8 mouse cellular contexts compared by ENCODE assay signal in the genomic region with DNA sequence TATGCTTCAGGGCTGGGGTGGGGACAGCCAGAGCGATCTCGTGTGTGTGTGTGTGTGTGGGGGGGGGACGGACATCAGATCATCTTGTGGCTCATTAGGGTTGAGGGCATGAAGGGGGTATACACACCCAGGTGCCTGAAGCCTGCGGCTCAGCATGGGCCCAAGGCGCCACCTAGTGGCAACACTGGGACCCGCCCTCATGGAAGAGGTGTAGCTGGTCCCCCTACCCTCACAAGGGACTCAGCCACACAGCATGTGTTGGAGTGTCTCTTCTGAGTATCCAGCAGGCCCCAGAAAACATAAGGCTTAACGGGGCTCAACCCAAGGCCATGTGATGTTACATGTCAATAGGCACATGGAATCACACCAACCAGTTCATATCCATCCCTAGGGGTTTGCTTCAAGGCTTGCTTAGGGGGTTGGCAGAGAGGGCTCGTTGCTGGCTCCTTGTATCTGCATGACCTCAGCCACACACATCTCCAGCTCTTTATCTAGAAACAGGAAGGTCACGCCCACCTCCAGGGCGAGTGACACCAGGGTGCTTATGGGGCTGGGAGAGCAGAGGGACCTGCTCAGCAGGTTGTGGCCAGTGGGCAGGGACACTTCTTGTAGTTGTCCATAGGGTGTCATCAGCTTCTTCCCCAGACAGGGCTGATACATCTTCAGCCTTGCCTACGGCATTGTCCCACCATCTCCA.
A peak's percentile ranks its signal among the peaks of the same experiment; 100 is the strongest.
DNase-seq lines count a peak whose midpoint lies in the region; ATAC-seq and TF ChIP-seq lines count a peak whose summit lies in the region.

No protein-coding gene starts in this region.

- H3K4me1 ChIP-seq in heart, adult 2 months (ENCODE audit: control insufficient read depth, insufficient read depth, low read length) = no peaks in the 10 kb centered on the region
- H3K4me1 ChIP-seq in heart, embryonic 10.5 days = peaks cover 38% of the 10 kb centered on the region
- H3K4me1 ChIP-seq in intestine, postnatal 0 days (replicated peaks; ENCODE audit: control insufficient read depth, insufficient read depth, low read length) = no peaks in the 10 kb centered on the region
- no peaks in the 10 kb centered on the region for H3K4me1 ChIP-seq in liver, adult 2 months (ENCODE audit: control insufficient read depth, insufficient read depth, low read length)
- peaks cover 3% of the 10 kb centered on the region; the same call in 1 of the 2 replicates for H3K4me1 ChIP-seq in neural tube, embryonic 11.5 days (ENCODE audit: control insufficient read depth, insufficient read depth, low read length)

- no peaks in the 10 kb centered on the region for H3K27me3 ChIP-seq in heart, adult 2 months (ENCODE audit: control insufficient read depth, insufficient read depth, low read length)
- H3K27me3 ChIP-seq in heart, embryonic 10.5 days (ENCODE audit: insufficient read depth, poor library complexity, severe bottlenecking) = 0 out of 2 replicates have a peak, but pooled peaks cover 23% of the 10 kb centered on the region
- H3K27me3 ChIP-seq in intestine, postnatal 0 days (replicated peaks; ENCODE audit: control insufficient read depth, insufficient read depth, low read length) = no peaks in the 10 kb centered on the region
- no peaks in the 10 kb centered on the region for H3K27me3 ChIP-seq in liver, adult 2 months (ENCODE audit: control insufficient read depth, insufficient read depth, low read length)
- H3K27me3 ChIP-seq in neural tube, embryonic 11.5 days (ENCODE audit: control insufficient read depth, insufficient read depth, low read length) = no peaks in the 10 kb centered on the region

- DNase-seq in heart, adult 2 months = peak; percentile 51 to 77
- no peak for DNase-seq in heart, embryonic 10.5 days (ENCODE audit: low spot score)
- DNase-seq in cerebellum, postnatal 25 days = peak; percentile 68 to 80
- DNase-seq in gastrocnemius, adult 18-20 months (ENCODE audit: low spot score) = peak; percentile 46
- DNase-seq in liver, adult 2 months (ENCODE audit: extremely low read depth, low read depth, low spot score) = peak; percentile 2
- peak; percentile 78 for DNase-seq in neural tube, embryonic 11.5 days (ENCODE audit: low spot score)
- DNase-seq in testis, postnatal 10 days (ENCODE audit: low spot score) = peak; percentile 89

- intact Hi-C loops in heart, adult 2 months (cut with DNase I) = loop anchor here (1.0 to 5.0 kb wide), 2 partner anchors 148 to 196 kb away; no protein-coding TSS in a partner anchor

- TF ChIP-seq EP300 in heart, adult 2 months (IDR thresholded peaks at IDR 0.05; ENCODE audit: insufficient read depth, low read depth, low read length) = no peak

- TF ChIP-seq POLR2A in heart, adult 2 months (IDR thresholded peaks at IDR 0.05; ENCODE audit: insufficient read depth, low read depth, low read length) = no peak
- no peak for TF ChIP-seq POLR2A in liver, adult 2 months (IDR thresholded peaks at IDR 0.05; ENCODE audit: extremely low read depth, insufficient read depth, low read length)

- H3K27ac ChIP-seq in heart, adult 2 months = no peak overlapping the region
- H3K27ac ChIP-seq in heart, embryonic 10.5 days = no peak overlapping the region; the same call in 1 of the 2 replicates
- no peak overlapping the region for H3K27ac ChIP-seq in intestine, postnatal 0 days (ENCODE audit: low read depth, low read length)
- H3K27ac ChIP-seq in liver, adult 2 months (replicated peaks; ENCODE audit: insufficient read depth, low read depth, low read length) = no peak overlapping the region
- no peak overlapping the region for H3K27ac ChIP-seq in neural tube, embryonic 11.5 days (ENCODE audit: low read depth, low read length)

- no peak overlapping the region for H3K4me3 ChIP-seq in heart, adult 2 months
- H3K4me3 ChIP-seq in heart, embryonic 10.5 days = no peak overlapping the region
- H3K4me3 ChIP-seq in intestine, postnatal 0 days (ENCODE audit: low read depth, low read length) = no peak overlapping the region
- no peak overlapping the region for H3K4me3 ChIP-seq in liver, adult 2 months (ENCODE audit: insufficient read depth, low read depth, low read length)
- no peak overlapping the region for H3K4me3 ChIP-seq in neural tube, embryonic 11.5 days (ENCODE audit: low read depth, low read length)

- H3K36me3 ChIP-seq in heart, adult 2 months (ENCODE audit: control insufficient read depth, insufficient read depth, low read length) = no peaks in the 10 kb centered on the region
- H3K36me3 ChIP-seq in heart, embryonic 10.5 days = peaks cover 37% of the 10 kb centered on the region
- H3K36me3 ChIP-seq in intestine, postnatal 0 days (ENCODE audit: control insufficient read depth, insufficient read depth) = peaks cover 38% of the 10 kb centered on the region
- H3K36me3 ChIP-seq in liver, adult 2 months (ENCODE audit: control insufficient read depth, insufficient read depth, low read length) = peaks cover 3% of the 10 kb centered on the region; the same call in 1 of the 2 replicates
- H3K36me3 ChIP-seq in neural tube, embryonic 11.5 days (ENCODE audit: control insufficient read depth, insufficient read depth, low read length) = peaks cover 12% of the 10 kb centered on the region

- H3K9me3 ChIP-seq in heart, embryonic 10.5 days = no peaks in the 10 kb centered on the region
- no peaks in the 10 kb centered on the region for H3K9me3 ChIP-seq in intestine, postnatal 0 days (ENCODE audit: control insufficient read depth)
- H3K9me3 ChIP-seq in neural tube, embryonic 11.5 days (ENCODE audit: control insufficient read depth, low read length) = no peaks in the 10 kb centered on the region

- peak; percentile 40 for ATAC-seq in intestine, postnatal 0 days
- peak; percentile 42; the same call in 1 of the 2 replicates for ATAC-seq in neural tube, embryonic 11.5 days (ENCODE audit: insufficient read depth, low FRiP score, low TSS enrichment)

- H3K4me2 ChIP-seq in intestine, postnatal 0 days (replicated peaks; ENCODE audit: low read depth) = no peak overlapping the region
- H3K4me2 ChIP-seq in neural tube, embryonic 11.5 days (ENCODE audit: low read depth) = no peak overlapping the region

- peak; percentile 88 for TF ChIP-seq CTCF in heart, adult 2 months (IDR thresholded peaks at IDR 0.05)
- TF ChIP-seq CTCF in intestine, postnatal 0 days (IDR thresholded peaks at IDR 0.05; ENCODE audit: low read depth) = peak; percentile 96
- TF ChIP-seq CTCF in liver, adult 2 months (IDR thresholded peaks at IDR 0.05; ENCODE audit: low read depth, low read length) = peak; percentile 94

- no peak overlapping the region for H3K9ac ChIP-seq in heart, adult 2 months (ENCODE audit: low read depth, low read length)
- no peak overlapping the region for H3K9ac ChIP-seq in intestine, postnatal 0 days (ENCODE audit: low read depth, low read length)
- no peak overlapping the region for H3K9ac ChIP-seq in liver, adult 2 months (ENCODE audit: low read depth, low read length)
- no peak overlapping the region for H3K9ac ChIP-seq in neural tube, embryonic 11.5 days (ENCODE audit: low read length)

- H3K79me2 ChIP-seq in heart, adult 2 months (replicated peaks; ENCODE audit: control insufficient read depth, insufficient read depth, low read length) = no peaks in the 10 kb centered on the region
- no peaks in the 10 kb centered on the region for H3K79me2 ChIP-seq in liver, adult 2 months (ENCODE audit: control insufficient read depth, insufficient read depth, low read length)

- WGBS in heart, adult 2 months = 27% methylated on average over 11 of the region's 11 CpGs
- 16% methylated on average over 11 of the region's 11 CpGs for WGBS in heart, embryonic 10.5 days
- WGBS in intestine, postnatal 0 days = 20% methylated on average over 11 of the region's 11 CpGs
- WGBS in liver, adult 2 months = 38% methylated on average over 11 of the region's 11 CpGs
- WGBS in neural tube, embryonic 11.5 days = 25% methylated on average over 11 of the region's 11 CpGs
